In the genomic region with DNA sequence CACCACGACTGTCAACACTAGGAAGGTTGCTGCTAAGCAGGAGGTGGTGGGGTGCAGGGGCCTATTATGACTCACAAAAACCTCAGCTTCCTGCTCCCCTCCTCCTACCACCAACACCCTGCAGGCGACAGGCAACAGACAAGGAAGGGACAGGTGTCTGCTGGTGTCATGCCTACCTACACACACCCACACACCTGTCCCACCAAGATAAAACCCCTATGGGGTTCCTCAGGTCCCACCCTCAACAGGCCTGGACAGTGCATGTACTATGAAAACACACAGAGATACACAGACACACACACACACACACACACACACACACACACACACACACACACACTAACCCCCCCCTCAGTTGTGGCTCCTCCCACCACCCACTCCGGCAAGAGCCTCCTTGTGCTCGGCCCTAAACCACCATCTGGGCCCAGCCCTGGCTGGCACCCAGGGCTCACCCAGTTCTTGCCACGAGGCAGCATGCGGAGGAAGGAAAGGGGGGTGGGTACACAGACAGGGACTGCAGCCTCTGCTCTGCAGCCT, we compare ENCODE assay signal across 8 mouse cellular contexts. TPM values are rescaled to one million over a fixed set of nuclear protein-coding genes. Genes with fewer than 3 reads are reported as not detected.
DNase-seq lines count a peak whose midpoint lies in the region; ATAC-seq lines count a peak whose summit lies in the region.
"Had no signal": no experiment of that assay in that cellular context is flagged by ENCODE, and none has a peak within 500 bp of the region (broad histone marks: within the 10 kb centered on the region; RNA-seq: fewer than 3 reads in every experiment).

No protein-coding gene starts in this region.

- H3K27ac ChIP-seq in midbrain, embryonic 12.5 days (replicated peaks) = no peak overlapping the region
- H3K27ac ChIP-seq in midbrain, embryonic 16.5 days (ENCODE audit: low read length) = no peak overlapping the region
- no peak overlapping the region for H3K27ac ChIP-seq in intestine, embryonic 15.5 days

- H3K9me3 ChIP-seq in midbrain, embryonic 12.5 days = no peaks in the 10 kb centered on the region
- no peaks in the 10 kb centered on the region for H3K9me3 ChIP-seq in midbrain, embryonic 16.5 days (replicated peaks; ENCODE audit: control insufficient read depth, low read length, poor library complexity, severe bottlenecking)
- H3K9me3 ChIP-seq in intestine, embryonic 15.5 days = no peaks in the 10 kb centered on the region

- H3K4me1 ChIP-seq in midbrain, embryonic 12.5 days = peaks cover 36% of the 10 kb centered on the region
- H3K4me1 ChIP-seq in midbrain, embryonic 16.5 days (ENCODE audit: control insufficient read depth, insufficient read depth, low read length) = peaks cover 32% of the 10 kb centered on the region
- peaks cover 21% of the 10 kb centered on the region for H3K4me1 ChIP-seq in intestine, embryonic 15.5 days (replicated peaks)

- H3K27me3 ChIP-seq in midbrain, embryonic 12.5 days = no peaks in the 10 kb centered on the region
- no peaks in the 10 kb centered on the region for H3K27me3 ChIP-seq in midbrain, embryonic 16.5 days (ENCODE audit: control insufficient read depth, insufficient read depth, low read depth, low read length)
- no peaks in the 10 kb centered on the region for H3K27me3 ChIP-seq in intestine, embryonic 15.5 days (replicated peaks)

- no peak for ATAC-seq in midbrain, embryonic 12.5 days (ENCODE audit: low FRiP score, low read depth)
- no peak for ATAC-seq in midbrain, embryonic 16.5 days
- ATAC-seq in intestine, embryonic 15.5 days = no peak

- no peak overlapping the region for H3K4me2 ChIP-seq in midbrain, embryonic 12.5 days (replicated peaks)
- no peak overlapping the region for H3K4me2 ChIP-seq in midbrain, embryonic 16.5 days (ENCODE audit: low read length)
- no peak overlapping the region for H3K4me2 ChIP-seq in intestine, embryonic 15.5 days (replicated peaks)

- WGBS in midbrain, embryonic 12.5 days = 88% methylated on average over 6 of the region's 6 CpGs
- WGBS in midbrain, embryonic 16.5 days = 67% methylated on average over 6 of the region's 6 CpGs
- 67% methylated on average over 6 of the region's 6 CpGs for WGBS in intestine, embryonic 15.5 days

- H3K36me3 ChIP-seq in midbrain, embryonic 12.5 days = peaks cover 24% of the 10 kb centered on the region
- H3K36me3 ChIP-seq in midbrain, embryonic 16.5 days (ENCODE audit: control insufficient read depth, insufficient read depth, low read length) = peaks cover 10% of the 10 kb centered on the region
- peaks cover 13% of the 10 kb centered on the region; the same call in 1 of the 2 replicates for H3K36me3 ChIP-seq in intestine, embryonic 15.5 days

- no peak overlapping the region for H3K4me3 ChIP-seq in midbrain, embryonic 12.5 days
- no peak overlapping the region for H3K4me3 ChIP-seq in midbrain, embryonic 16.5 days (ENCODE audit: low read depth, low read length)
- no peak overlapping the region for H3K4me3 ChIP-seq in intestine, embryonic 15.5 days (replicated peaks)
- H3K4me3 ChIP-seq: erythroblast, embryonic 14.5 days had no signal

- DNase-seq in cerebellum, adult 18-20 months = peak; percentile 72 to 74
- DNase-seq in layer of hippocampus, postnatal 25 days (ENCODE audit: extremely low spot score in 1 of 2, low spot score in 1 of 2) = peak; percentile 50 to 51
- DNase-seq in right cerebral cortex, postnatal 10 days (ENCODE audit: low spot score in 2 of 2) = peak; percentile 54 to 55
- no peak for DNase-seq in adrenal gland, postnatal 36 days

- H3K9ac ChIP-seq in midbrain, embryonic 12.5 days (replicated peaks) = peak overlapping the region; percentile 4; the same call in 1 of the 2 replicates
- no peak overlapping the region for H3K9ac ChIP-seq in midbrain, embryonic 16.5 days (ENCODE audit: low read depth, low read length)
- no peak overlapping the region for H3K9ac ChIP-seq in intestine, embryonic 15.5 days

RNA-seq across cellular contexts. Expression of gene Sbf1, which starts 5.1 kb away (rescaled TPM):
- 91.7 and 94.0 TPM in 2 replicates for polyA plus RNA-seq in midbrain, embryonic 12.5 days (2016; fragmentation: Nextera tagmentation; extraction: Ambion mirVana)
- polyA plus RNA-seq in midbrain, embryonic 16.5 days (2015; fragmentation: Nextera tagmentation; extraction: Ambion mirVana) = 92.9 and 101 TPM in 2 replicates
- 100 to 1,000 TPM; 317 to 364 TPM for total RNA-seq in layer of hippocampus, postnatal 25 days (2021)
- 35.1 and 38.8 TPM in 2 replicates for polyA plus RNA-seq in intestine, embryonic 15.5 days (2015; fragmentation: Nextera tagmentation; extraction: Ambion mirVana)
- 10 to 100 TPM; 76.7 to 88.9 TPM for total RNA-seq in adrenal gland, postnatal 36 days (2021)

RNA-seq across cellular contexts. Expression of gene Adm2, which starts 12.5 kb away (rescaled TPM):
- polyA plus RNA-seq in midbrain, embryonic 12.5 days (2016; fragmentation: Nextera tagmentation; extraction: Ambion mirVana) = not detected in 2 replicates
- not detected in 2 replicates for polyA plus RNA-seq in midbrain, embryonic 16.5 days (2015; fragmentation: Nextera tagmentation; extraction: Ambion mirVana)
- total RNA-seq in layer of hippocampus, postnatal 25 days (2021) = not detected
- polyA plus RNA-seq in intestine, embryonic 15.5 days (2015; fragmentation: Nextera tagmentation; extraction: Ambion mirVana) = 1.4 and 1.5 TPM in 2 replicates
- not detected for total RNA-seq in adrenal gland, postnatal 36 days (2021)

RNA-seq across cellular contexts. Expression of gene Miox, which starts 24.2 kb away (rescaled TPM):
- polyA plus RNA-seq in midbrain, embryonic 12.5 days (2016; fragmentation: Nextera tagmentation; extraction: Ambion mirVana) = not detected in 2 replicates
- not detected in 2 replicates for polyA plus RNA-seq in midbrain, embryonic 16.5 days (2015; fragmentation: Nextera tagmentation; extraction: Ambion mirVana)
- total RNA-seq in layer of hippocampus, postnatal 25 days (2021) = not detected
- polyA plus RNA-seq in intestine, embryonic 15.5 days (2015; fragmentation: Nextera tagmentation; extraction: Ambion mirVana) = 0.32 and 0.36 TPM in 2 replicates
- total RNA-seq in adrenal gland, postnatal 36 days (2021) = not detected
- polyA plus RNA-seq: erythroblast, embryonic 14.5 days had no signal

RNA-seq across cellular contexts. Expression of gene Lmf2, which starts 45.4 kb away (rescaled TPM):
- polyA plus RNA-seq in midbrain, embryonic 12.5 days (2016; fragmentation: Nextera tagmentation; extraction: Ambion mirVana) = 44.3 and 48.8 TPM in 2 replicates
- 29.0 and 34.9 TPM in 2 replicates for polyA plus RNA-seq in midbrain, embryonic 16.5 days (2015; fragmentation: Nextera tagmentation; extraction: Ambion mirVana)
- total RNA-seq in layer of hippocampus, postnatal 25 days (2021) = 10 to 100 TPM; 15.2 to 20.8 TPM
- 55.2 and 58.0 TPM in 2 replicates for polyA plus RNA-seq in intestine, embryonic 15.5 days (2015; fragmentation: Nextera tagmentation; extraction: Ambion mirVana)
- 10 to 100 TPM; 36.8 to 38.2 TPM for total RNA-seq in adrenal gland, postnatal 36 days (2021)

RNA-seq across cellular contexts. Expression of gene Ncaph2, which starts 45.5 kb away (rescaled TPM):
- polyA plus RNA-seq in midbrain, embryonic 12.5 days (2016; fragmentation: Nextera tagmentation; extraction: Ambion mirVana) = 164 and 170 TPM in 2 replicates
- 116 and 117 TPM in 2 replicates for polyA plus RNA-seq in midbrain, embryonic 16.5 days (2015; fragmentation: Nextera tagmentation; extraction: Ambion mirVana)
- total RNA-seq in layer of hippocampus, postnatal 25 days (2021) = 10 to 100 TPM; 84.1 to 95.0 TPM
- polyA plus RNA-seq in intestine, embryonic 15.5 days (2015; fragmentation: Nextera tagmentation; extraction: Ambion mirVana) = 131 and 138 TPM in 2 replicates
- 10 to 100 TPM; 83.1 to 87.5 TPM for total RNA-seq in adrenal gland, postnatal 36 days (2021)

Comparison
In these comparisons a context has a peak if more than half of its experiments do, and no peak if none do; other contexts are left out.
1. DNase-seq: peak in cerebellum, adult 18-20 months (2 of 2), layer of hippocampus, postnatal 25 days (2 of 2) and right cerebral cortex, postnatal 10 days (2 of 2); none in adrenal gland, postnatal 36 days (0 of 2).